8 mouse cellular contexts compared by ENCODE assay signal in genomic region chr3:95675301-95676092, GRCm38 (mm10). TPM values are rescaled to one million over a fixed set of nuclear protein-coding genes. Genes with fewer than 3 reads are reported as not detected.
A peak's percentile ranks its signal among the peaks of the same experiment; 100 is the strongest.
DNase-seq lines count a peak whose midpoint lies in the region; ATAC-seq and TF ChIP-seq lines count a peak whose summit lies in the region.

No protein-coding gene starts in this region.

- no peaks in the 10 kb centered on the region for H3K27me3 ChIP-seq in embryonic facial prominence, embryonic 12.5 days
- H3K27me3 ChIP-seq in liver, embryonic 12.5 days (replicated peaks): no peaks in the 10 kb centered on the region
- no peaks in the 10 kb centered on the region for H3K27me3 ChIP-seq in myocyte (ENCODE audit: control insufficient read depth, insufficient read depth, insufficient read length)
- no peaks in the 10 kb centered on the region for H3K27me3 ChIP-seq in splenic B cell, adult 2 months (ENCODE audit: control insufficient read depth, insufficient read depth, low read length, poor library complexity, severe bottlenecking)

- H3K36me3 ChIP-seq in embryonic facial prominence, embryonic 12.5 days: peaks cover 11% of the 10 kb centered on the region; the same call in 1 of the 2 replicates
- H3K36me3 ChIP-seq in liver, embryonic 12.5 days: peaks cover 16% of the 10 kb centered on the region
- no peaks in the 10 kb centered on the region for H3K36me3 ChIP-seq in myocyte (ENCODE audit: control insufficient read depth, insufficient read depth)
- no peaks in the 10 kb centered on the region for H3K36me3 ChIP-seq in splenic B cell, adult 2 months (ENCODE audit: control insufficient read depth, insufficient read depth, low read length, poor library complexity, severe bottlenecking)

- H3K4me1 ChIP-seq in embryonic facial prominence, embryonic 12.5 days: peaks cover 51% of the 10 kb centered on the region
- peaks cover 85% of the 10 kb centered on the region for H3K4me1 ChIP-seq in liver, embryonic 12.5 days

- H3K4me2 ChIP-seq in embryonic facial prominence, embryonic 12.5 days (replicated peaks): peak overlapping the region; percentile 21; the same call in 1 of the 2 replicates
- peak overlapping the region; percentile 83 for H3K4me2 ChIP-seq in liver, embryonic 12.5 days
- peak overlapping the region; percentile 77 for H3K4me2 ChIP-seq in myocyte (ENCODE audit: low read depth)

- H3K79me2 ChIP-seq in myocyte (ENCODE audit: control insufficient read depth, insufficient read depth): peaks cover 34% of the 10 kb centered on the region

- peak overlapping the region; percentile 93 for H3K27ac ChIP-seq in embryonic facial prominence, embryonic 12.5 days
- H3K27ac ChIP-seq in liver, embryonic 12.5 days: peak overlapping the region; percentile 99

- H3K4me3 ChIP-seq in embryonic facial prominence, embryonic 12.5 days: no peak overlapping the region
- peak overlapping the region; percentile 50; the same call in 1 of the 2 replicates for H3K4me3 ChIP-seq in liver, embryonic 12.5 days
- no peak overlapping the region for H3K4me3 ChIP-seq in myocyte

- peak; percentile 78 for DNase-seq in A20 (ENCODE audit: low read depth, low spot score)
- DNase-seq in adrenal gland, postnatal 14 days: peak; percentile 88
- DNase-seq in heart, adult 9 months (ENCODE audit: low spot score in 2 of 2): peak; percentile 91 to 93
- peak; percentile 86 to 90 for DNase-seq in kidney, adult 8-10 months
- peak; percentile 73 for DNase-seq in splenic B cell, adult 2 months (ENCODE audit: low read depth, low spot score)

- 20% methylated on average over 7 of the region's 8 CpGs for WGBS in embryonic facial prominence, embryonic 12.5 days
- 21% methylated on average over 7 of the region's 8 CpGs for WGBS in liver, embryonic 12.5 days (ENCODE audit: insufficient replicate concordance)

- H3ac ChIP-seq in myocyte (ENCODE audit: control insufficient read depth, insufficient read length): no peak overlapping the region

- no peaks in the 10 kb centered on the region for H3K9me3 ChIP-seq in embryonic facial prominence, embryonic 12.5 days
- H3K9me3 ChIP-seq in liver, embryonic 12.5 days (replicated peaks): no peaks in the 10 kb centered on the region

- peak overlapping the region; percentile 1; the same call in 1 of the 2 replicates for H3K9ac ChIP-seq in embryonic facial prominence, embryonic 12.5 days
- H3K9ac ChIP-seq in liver, embryonic 12.5 days: peak overlapping the region; percentile 71

- 0 out of 2 replicates have a peak, but pooled peaks have one; percentile 11 for ATAC-seq in embryonic facial prominence, embryonic 12.5 days (ENCODE audit: insufficient number of reproducible peaks, insufficient read depth, low FRiP score, low TSS enrichment)
- peak; percentile 50 for ATAC-seq in liver, embryonic 12.5 days

- TF ChIP-seq POLR2A in myocyte (IDR thresholded peaks at IDR 0.05; ENCODE audit: insufficient read length, low read depth): no peak

TF ChIP-seq in myocyte, 11 proteins besides CTCF, POLR2A, EP300 and RAD21:
- TF ChIP-seq MYOD1 (IDR thresholded peaks at IDR 0.05; ENCODE audit: control insufficient read depth in 1 of 3, insufficient read length in 2 of 3, low read depth in 2 of 3) (peak in 2 of 3 experiments; percentile 40 to 78), POLR2AphosphoS2 (IDR thresholded peaks at IDR 0.05; ENCODE audit: insufficient read length, low read depth) (peak; percentile 34), MYOG (IDR thresholded peaks at IDR 0.05; ENCODE audit: control insufficient read depth in 1 of 3, insufficient read depth in 1 of 3, insufficient read length in 2 of 3, low read depth in 2 of 3) (peak in 1 of 3 experiments; percentile 66), TCF12 (IDR thresholded peaks at IDR 0.05; ENCODE audit: insufficient read depth, poor library complexity, severe bottlenecking) (peak; percentile 62), SRF (IDR thresholded peaks at IDR 0.05; ENCODE audit: control insufficient read depth, insufficient read length, low read depth) (no peak), USF1 (IDR thresholded peaks at IDR 0.05; ENCODE audit: low read depth) (no peak), TCF3 (IDR thresholded peaks at IDR 0.05; ENCODE audit: insufficient read length, low read depth) (no peak), E2F4 (IDR thresholded peaks at IDR 0.05; ENCODE audit: insufficient read depth) (no peak), CEBPB (IDR thresholded peaks at IDR 0.05; ENCODE audit: insufficient read depth, poor library complexity, severe bottlenecking) (no peak), MAX (IDR thresholded peaks at IDR 0.05; ENCODE audit: low read depth) (no peak), REST (IDR thresholded peaks at IDR 0.05; ENCODE audit: insufficient read depth, insufficient read length) (no peak)

RNA-seq across cellular contexts. Expression of gene Adamtsl4, which starts 12.2 kb away (rescaled TPM):
- 6.6 and 8.4 TPM in 2 replicates for total RNA-seq in adrenal gland, postnatal 14 days (2021)
- polyA plus RNA-seq in embryonic facial prominence, embryonic 12.5 days (2016; fragmentation: Nextera tagmentation; extraction: Ambion mirVana): 1.5 and 1.6 TPM in 2 replicates
- polyA plus RNA-seq in liver, embryonic 12.5 days (2016; fragmentation: Nextera tagmentation; extraction: Ambion mirVana): 0.30 and 0.35 TPM in 2 replicates
- 4.6 TPM for polyA plus RNA-seq in myocyte (2012; fragmentation: generic; extraction: Trizol)

RNA-seq across cellular contexts. Expression of gene Mcl1, which starts 16.9 kb away (rescaled TPM):
- total RNA-seq in adrenal gland, postnatal 14 days (2021): 151 and 187 TPM in 2 replicates
- 69.8 and 74.0 TPM in 2 replicates for polyA plus RNA-seq in embryonic facial prominence, embryonic 12.5 days (2016; fragmentation: Nextera tagmentation; extraction: Ambion mirVana)
- polyA plus RNA-seq in liver, embryonic 12.5 days (2016; fragmentation: Nextera tagmentation; extraction: Ambion mirVana): 66.5 and 73.8 TPM in 2 replicates
- 51.6 TPM for polyA plus RNA-seq in myocyte (2012; fragmentation: generic; extraction: Trizol)

RNA-seq across cellular contexts. Expression of gene Ensa, which starts 50.7 kb away (rescaled TPM):
- 72.6 and 74.5 TPM in 2 replicates for total RNA-seq in adrenal gland, postnatal 14 days (2021)
- 85.4 and 85.7 TPM in 2 replicates for polyA plus RNA-seq in embryonic facial prominence, embryonic 12.5 days (2016; fragmentation: Nextera tagmentation; extraction: Ambion mirVana)
- 42.9 and 45.0 TPM in 2 replicates for polyA plus RNA-seq in liver, embryonic 12.5 days (2016; fragmentation: Nextera tagmentation; extraction: Ambion mirVana)
- polyA plus RNA-seq in myocyte (2012; fragmentation: generic; extraction: Trizol): 65.3 TPM

Comparison
In these comparisons a context has a peak if more than half of its experiments do, and no peak if none do; other contexts are left out.
1. H3K4me2 ChIP-seq: peak in every context shown above with its lines; median percentile 83 in liver, embryonic 12.5 days; 77 in myocyte; 21 in embryonic facial prominence, embryonic 12.5 days.